Mouse (Mus musculus): ENCODE measurements around the gene Ins2. TPM values are rescaled to one million over a fixed set of nuclear protein-coding genes. Genes with fewer than 3 reads are reported as not detected.

Gene Ins2
- 1,000 to 10,000 TPM in 1 of 2 experiments, under 1 TPM in 1; 0.79 to 1,084 TPM for total RNA-seq (2021)
- long read RNA-seq, experiment 1 = 0 reads
- long read RNA-seq, experiment 2, transcript Ins2-201 (3 exons, 478 nt) = minor isoform, 121 of 667 reads
- long read RNA-seq, experiment 2, transcript Ins2-204 (3 exons, 455 nt) = major isoform, 461 of 667 reads
- long read RNA-seq, experiment 2, transcript Ins2-202 (3 exons, 583 nt) = minor isoform, 5 of 667 reads
- long read RNA-seq, experiment 2, transcript Ins2-205 (2 exons, 552 nt) = minor isoform, 22 of 667 reads
- long read RNA-seq, experiment 2, partial matches to known transcripts = 2 of 667 reads
- long read RNA-seq, experiment 2, other reads (novel, unspliced or antisense) = 56 of 667 reads

DNA sequence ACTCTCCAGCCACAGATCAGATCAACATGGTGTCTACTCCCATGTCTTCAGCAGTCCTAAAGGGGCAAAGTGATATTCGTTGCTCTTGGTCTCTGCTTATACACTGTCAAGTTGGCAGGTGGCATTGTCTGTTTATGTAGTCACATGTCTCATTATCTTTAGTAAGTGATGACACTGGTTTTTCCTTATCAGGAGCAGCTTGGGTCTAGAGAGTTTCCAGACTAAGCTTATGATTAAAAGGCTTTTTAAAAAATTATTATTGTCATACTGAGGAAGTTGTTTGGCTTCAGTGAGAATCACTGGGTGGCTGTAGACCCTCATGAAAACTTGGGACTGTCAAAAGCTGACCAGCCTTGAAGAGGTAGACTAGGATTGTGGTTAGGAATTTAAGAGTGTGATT is at the start of gene Ins2:
Gene Ins2 (minus strand): TSS at position 101 of the 400 bp plus-strand sequence.
- no peak for DNase-seq (ENCODE audit: low spot score in 2 of 2)

DNA sequence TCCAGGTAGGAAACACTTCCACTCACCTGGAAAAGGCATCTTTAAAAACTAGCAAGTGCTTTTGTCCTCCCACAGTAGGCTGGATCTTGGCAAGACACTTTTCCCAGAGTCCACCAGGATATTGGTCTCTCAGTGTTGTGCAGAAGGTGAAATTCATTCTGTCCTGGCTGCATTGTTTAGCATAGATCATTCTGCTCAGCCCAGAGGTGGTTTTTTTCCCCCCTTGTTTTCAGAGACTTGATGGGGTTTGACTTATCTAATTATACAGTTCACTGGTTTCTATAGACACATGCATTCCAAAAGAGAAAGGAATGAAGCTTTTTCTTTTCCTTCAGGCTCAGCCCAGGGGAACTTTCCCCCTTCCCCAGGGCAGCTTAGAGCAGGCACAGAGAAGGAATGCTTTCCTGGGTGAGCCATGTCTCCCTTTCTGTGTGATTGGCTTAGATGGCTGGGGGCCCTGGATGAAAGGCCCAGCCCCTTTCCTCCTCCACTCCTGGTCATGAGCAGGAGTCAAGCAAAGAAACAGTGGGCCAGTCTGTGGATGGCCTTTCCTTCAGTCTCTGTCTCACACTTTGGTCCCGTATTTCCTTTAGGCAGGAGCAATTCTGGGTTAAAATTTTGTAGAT is 49.6 kb upstream of the Ins2 start:
- no peak for DNase-seq (ENCODE audit: low spot score in 2 of 2)

DNA sequence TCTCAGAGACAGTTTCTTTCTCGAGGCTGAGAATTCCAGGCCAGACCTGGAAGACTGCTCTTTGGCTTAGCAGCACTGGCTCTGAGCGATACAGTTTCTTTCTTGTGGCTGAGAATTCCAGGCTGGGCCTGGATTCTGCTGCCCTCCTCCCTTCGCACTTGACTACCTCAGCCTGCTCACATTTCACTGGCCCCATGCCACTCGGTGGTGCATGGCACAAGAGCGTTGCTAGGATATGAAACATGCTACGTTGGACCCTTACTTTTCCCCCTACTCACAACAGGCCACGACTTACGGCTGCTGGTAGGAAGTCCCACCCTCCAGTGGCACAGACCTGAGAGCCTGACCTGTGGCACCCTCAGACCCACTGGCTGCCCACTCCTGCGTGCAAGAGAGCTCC is 46.5 kb upstream of the Ins2 start:
- no peak for DNase-seq (ENCODE audit: low spot score in 2 of 2)

GRCm38 (mm10) chr7:142737772-142738171 is 5.4 kb downstream of the Ins2 start:
- DNase-seq (ENCODE audit: low spot score in 2 of 2) = no peak

- no peak for DNase-seq (ENCODE audit: low spot score in 2 of 2)
Measured at GRCm38 (mm10) chr7:142736943-142737490, 6.2 kb downstream of the Ins2 start.

DNA sequence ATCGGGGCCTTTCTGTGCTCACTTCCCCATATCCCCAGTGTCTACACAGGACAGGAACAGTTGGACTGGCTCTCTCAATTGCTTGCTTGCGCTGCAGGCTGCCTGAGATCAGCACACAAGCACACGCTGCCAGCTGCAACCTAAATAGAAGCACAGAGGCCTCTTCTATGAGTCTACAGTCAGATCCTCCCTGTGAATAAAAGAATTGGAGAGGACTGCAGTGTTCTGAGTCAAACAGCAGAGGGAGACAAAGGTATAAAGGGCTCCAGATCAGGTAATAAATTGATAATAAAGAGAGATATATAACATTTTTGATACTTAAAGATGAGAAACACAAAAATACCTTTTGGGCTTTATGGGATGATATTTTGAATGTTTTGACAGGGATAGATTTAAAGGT is 17.2 kb downstream of the Ins2 start:
- DNase-seq (ENCODE audit: low spot score in 2 of 2) = no peak

DNA sequence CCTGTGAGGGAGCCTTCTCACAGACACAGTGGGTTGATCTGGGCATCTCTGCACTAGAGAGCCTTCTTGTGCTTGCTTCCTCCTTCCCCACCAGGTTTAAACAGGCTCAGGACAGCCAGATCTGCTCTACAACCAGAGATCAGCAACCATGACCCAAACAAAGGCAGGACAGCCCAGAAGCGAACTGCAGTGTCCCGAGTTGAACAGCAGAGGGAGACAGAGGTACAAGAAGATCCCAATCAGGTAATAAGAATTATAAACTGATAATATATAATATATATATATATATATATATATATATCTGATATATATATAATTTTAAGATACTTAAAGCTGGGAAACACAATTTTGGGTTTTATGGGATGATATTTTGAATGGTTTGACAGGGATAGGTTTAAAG is 22.5 kb downstream of the Ins2 start:
- no peak for DNase-seq (ENCODE audit: low spot score in 2 of 2)

- peak; percentile 5 to 15 for DNase-seq (ENCODE audit: low spot score in 2 of 2)
Measured at GRCm38 (mm10) chr7:142714783-142715498, 28.2 kb downstream of the Ins2 start.

GRCm38 (mm10) chr7:142706873-142707272 is 36.3 kb downstream of the Ins2 start:
- no peak for DNase-seq (ENCODE audit: low spot score in 2 of 2)

DNA sequence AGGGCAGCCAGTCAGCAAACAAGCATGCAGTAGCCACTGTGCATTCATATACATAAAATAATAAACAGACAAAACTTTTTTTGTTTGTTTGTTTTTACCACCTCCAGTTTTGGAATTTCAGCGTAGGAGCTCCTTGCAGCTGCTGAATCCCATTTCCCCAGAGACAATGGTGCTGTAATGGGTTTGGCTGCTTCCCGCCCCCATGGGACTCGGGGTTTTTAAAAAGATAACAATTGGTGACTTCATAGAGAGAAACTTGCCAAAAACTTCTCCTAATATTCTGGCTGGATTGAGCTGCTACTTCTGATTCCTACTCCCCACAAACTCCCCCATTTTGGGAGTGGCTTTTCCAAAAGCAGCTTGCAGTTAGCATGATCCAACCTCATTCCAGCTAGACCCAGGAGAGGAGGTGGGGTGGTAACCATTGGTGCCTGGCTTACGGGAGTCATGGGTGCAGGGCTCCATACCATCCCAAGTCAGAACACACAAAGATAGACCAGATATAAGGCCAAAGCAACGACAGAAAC is 43.8 kb downstream of the Ins2 start:
- DNase-seq (ENCODE audit: low spot score in 2 of 2) = no peak

GRCm38 (mm10) chr7:142678611-142679010 is 64.6 kb downstream of the Ins2 start:
- DNase-seq (ENCODE audit: low spot score in 2 of 2) = no peak

DNA sequence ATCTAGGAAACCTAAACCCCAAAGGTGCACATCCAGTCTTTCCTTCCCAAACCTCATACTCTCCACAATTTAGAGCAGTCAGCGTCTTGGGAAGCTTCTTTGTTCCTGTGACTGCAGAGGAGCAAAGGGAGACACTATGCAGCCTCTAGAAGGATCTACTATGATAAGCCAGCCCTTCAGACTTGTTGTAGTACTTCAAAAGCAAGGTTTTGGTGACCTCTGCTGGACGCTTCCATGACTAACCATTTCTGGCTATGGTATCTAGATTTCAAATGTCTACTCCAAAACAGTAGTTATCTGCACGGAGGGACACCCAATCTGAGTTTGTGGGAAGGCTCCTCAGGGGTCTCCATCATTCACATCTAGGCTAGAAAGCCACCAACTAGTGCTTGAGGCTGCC is 67.5 kb downstream of the Ins2 start:
- DNase-seq (ENCODE audit: low spot score in 2 of 2) = no peak

GRCm38 (mm10) chr7:142675141-142675540 is 68.0 kb downstream of the Ins2 start:
- no peak for DNase-seq (ENCODE audit: low spot score in 2 of 2)

GRCm38 (mm10) chr7:142672120-142672519 is 71.1 kb downstream of the Ins2 start:
- no peak for DNase-seq (ENCODE audit: low spot score in 2 of 2)

- no peak for DNase-seq (ENCODE audit: low spot score in 2 of 2)
Measured at GRCm38 (mm10) chr7:142671067-142671466, 72.1 kb downstream of the Ins2 start.

DNA sequence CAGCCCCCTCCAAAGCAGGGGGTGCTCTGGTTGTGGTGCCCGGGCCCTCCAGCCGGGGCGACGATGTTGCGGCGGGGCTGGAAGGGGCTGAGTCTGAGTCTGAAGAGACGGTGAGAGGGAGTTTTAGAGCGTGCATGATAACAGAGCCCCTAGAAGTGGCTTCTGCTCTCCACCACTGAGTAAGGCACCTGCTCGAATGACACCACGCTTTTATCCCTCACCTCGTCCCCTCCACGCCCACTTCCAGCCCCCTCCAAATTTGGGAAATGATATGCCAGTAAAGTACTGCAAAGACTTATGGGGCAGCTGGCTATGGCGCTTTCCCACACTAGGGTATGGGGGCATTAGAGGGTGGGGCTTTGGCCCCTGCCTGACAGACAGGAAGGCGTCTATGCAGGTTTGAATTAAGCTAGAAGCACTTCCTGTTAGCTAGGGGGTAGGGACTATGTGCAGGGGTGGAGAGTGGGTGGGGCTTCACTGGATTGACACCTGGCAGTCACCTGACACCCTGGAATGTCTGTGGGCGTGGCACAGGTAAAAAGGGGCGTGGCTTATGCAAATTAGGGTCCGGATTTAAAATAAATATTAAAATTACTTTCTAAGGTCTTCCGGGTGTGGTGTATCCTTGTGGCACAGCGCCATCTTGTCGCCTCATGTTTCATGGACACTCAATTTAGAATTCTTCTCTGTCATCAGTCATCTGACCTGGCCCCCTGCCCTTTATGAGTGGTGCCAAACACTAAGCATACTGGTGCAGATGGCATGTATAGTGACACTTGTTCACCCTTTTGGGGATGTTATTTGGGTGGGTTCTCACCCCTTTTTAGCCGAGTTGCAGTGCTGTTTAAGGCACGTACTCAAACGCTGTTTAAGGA is 73.2 kb downstream of the Ins2 start, which contains the start of gene Gm49394:
Gene Gm49394 (minus strand): TSS at position 192 of the 875 bp plus-strand sequence.
- no peak for DNase-seq (ENCODE audit: low spot score in 2 of 2)

DNA sequence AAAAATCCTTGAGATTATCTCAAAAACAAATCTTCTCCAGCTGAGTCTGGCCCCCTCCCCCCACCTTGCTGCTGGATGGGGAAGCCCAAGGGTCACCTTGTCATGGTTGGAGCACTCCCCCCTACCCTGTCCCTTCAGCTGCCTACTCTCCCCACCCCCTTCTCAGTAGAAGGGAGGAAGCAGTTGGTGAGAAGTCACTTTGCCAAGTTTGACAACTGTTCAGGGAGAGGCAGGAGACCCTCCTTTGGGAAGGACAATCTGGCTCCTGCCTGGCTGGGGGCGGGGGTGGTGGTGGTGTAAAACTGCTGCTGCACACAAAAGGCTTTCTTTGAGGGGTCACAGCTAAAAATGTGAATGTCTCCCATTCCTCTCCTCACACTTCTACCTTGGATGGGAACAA is 74.9 kb downstream of the Ins2 start:
- DNase-seq (ENCODE audit: low spot score in 2 of 2) = no peak

GRCm38 (mm10) chr7:142667521-142667920 is 75.7 kb downstream of the Ins2 start:
- no peak for DNase-seq (ENCODE audit: low spot score in 2 of 2)

DNA sequence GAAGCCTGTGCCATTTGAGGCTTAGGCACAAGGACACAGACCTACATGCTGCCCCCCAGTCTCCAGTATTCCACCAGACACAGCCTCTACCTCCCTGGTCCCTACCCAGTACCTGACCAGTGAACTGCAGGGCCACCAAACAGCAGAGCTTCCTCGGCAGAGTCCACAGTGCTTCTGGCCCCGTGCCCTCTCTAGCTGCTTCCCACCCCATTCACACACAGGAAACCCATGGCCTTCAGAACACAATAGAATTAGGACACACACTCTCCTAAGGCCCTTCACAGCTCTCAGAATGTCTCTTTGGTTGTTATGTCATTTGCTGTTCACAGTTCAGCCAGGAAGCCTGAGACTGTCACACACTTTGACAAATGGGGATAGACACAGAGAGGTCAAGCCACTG is 76.5 kb downstream of the Ins2 start, which contains the start of gene Igf2:
Gene Igf2 (minus strand): TSS at position 158 of the 400 bp plus-strand sequence.
- no peak for DNase-seq (ENCODE audit: low spot score in 2 of 2)

DNA sequence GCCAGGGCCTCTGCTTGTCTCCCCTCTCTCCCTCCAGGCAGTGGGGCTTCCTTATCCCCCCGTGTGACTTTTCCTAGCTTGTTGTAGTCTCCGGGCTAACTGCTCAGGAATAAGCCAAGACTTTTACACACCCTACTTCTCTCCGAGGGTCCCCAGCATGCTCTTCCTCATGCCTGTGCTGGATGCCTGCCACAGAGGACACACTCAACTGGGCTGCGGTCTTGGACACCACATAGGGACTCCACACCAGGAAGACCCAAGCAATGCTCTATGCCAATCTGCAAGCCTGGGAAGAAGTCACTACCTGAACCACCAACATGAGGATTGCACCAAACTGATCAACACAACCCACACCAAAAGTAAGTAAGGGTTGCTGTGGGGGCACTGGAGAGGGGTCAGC is 77.1 kb downstream of the Ins2 start:
- DNase-seq (ENCODE audit: low spot score in 2 of 2) = no peak

All from adrenal gland, postnatal 4 days (tissue).